Mouse (Mus musculus): ENCODE measurements around the gene Casz1. TPM values are rescaled to one million over a fixed set of nuclear protein-coding genes. Genes with fewer than 3 reads are reported as not detected.

Gene Casz1
- polyA plus RNA-seq, 1 experiment from 2014 or later, result 3.6 TPM

DNA sequence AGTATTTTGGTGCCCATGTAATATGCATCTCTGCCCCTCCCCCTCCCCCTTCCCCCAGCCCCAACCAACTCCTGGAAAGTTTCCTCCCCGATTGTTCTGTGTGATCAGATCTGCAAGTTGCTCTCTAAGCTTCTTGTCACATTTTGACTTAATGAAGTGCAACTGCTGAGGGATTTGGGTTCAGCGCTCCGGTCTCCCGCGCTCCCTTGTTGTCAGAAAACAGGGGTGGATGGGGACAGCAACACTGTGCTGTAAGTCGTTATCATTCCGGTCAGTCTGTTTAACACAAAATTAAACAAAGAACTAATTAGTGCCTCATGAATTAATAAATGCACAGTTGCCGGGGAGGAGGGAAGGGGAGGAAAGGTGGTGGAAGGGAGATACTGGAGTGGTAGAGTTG is 84.0 kb downstream of the Casz1 start:
- H3K4me3 ChIP-seq (ENCODE audit: low read depth, low read length), result no peak overlapping the region
- H3K9ac ChIP-seq (ENCODE audit: low read length), result no peak overlapping the region
- no peak for ATAC-seq (replicated peaks; ENCODE audit: low FRiP score)
- no peaks in the 10 kb centered on the region for H3K9me3 ChIP-seq (ENCODE audit: control insufficient read depth, low read length)
- H3K4me2 ChIP-seq (ENCODE audit: low read depth, low read length, severe bottlenecking), result no peak overlapping the region
- H3K4me1 ChIP-seq (replicated peaks; ENCODE audit: control insufficient read depth, insufficient read depth, low read length), result peaks cover 41% of the 10 kb centered on the region
- H3K36me3 ChIP-seq (ENCODE audit: control insufficient read depth, insufficient read depth, low read length), result no peaks in the 10 kb centered on the region
- DNase-seq (ENCODE audit: low spot score), result no peak
- peaks cover 11% of the 10 kb centered on the region for H3K27me3 ChIP-seq (ENCODE audit: control insufficient read depth, insufficient read depth, low read length)
- H3K27ac ChIP-seq (ENCODE audit: low read depth, low read length), result no peak overlapping the region
- WGBS, result 24% methylated on average over 8 of the region's 8 CpGs

DNA sequence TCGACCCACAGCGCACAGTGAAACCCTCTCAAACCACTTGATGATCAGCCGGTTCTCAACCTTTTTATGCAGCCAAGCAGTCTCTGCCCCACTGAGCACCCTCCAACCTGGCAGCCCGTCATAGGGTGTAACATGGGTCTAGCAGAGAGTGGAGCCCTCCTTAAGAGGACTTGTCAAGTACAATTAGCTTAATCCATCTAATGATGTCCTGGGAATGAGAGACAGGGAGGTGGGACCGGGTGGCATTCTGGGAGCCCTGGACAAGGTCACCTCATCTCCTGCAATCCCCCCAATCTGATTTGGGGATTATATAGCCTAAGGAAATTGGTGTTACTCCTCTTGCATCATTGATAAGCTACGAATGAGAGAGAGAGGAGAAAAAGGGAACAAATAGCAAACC is 84.8 kb downstream of the Casz1 start:
- Histone ChIP-seq H3K4me1 (replicated peaks; ENCODE audit: control insufficient read depth, insufficient read depth, low read length) (peaks cover 44% of the 10 kb centered on the region), H3K9me3 (ENCODE audit: control insufficient read depth, low read length) (no peaks in the 10 kb centered on the region), H3K4me3 (ENCODE audit: low read depth, low read length) (no peak overlapping the region), H3K27me3 (ENCODE audit: control insufficient read depth, insufficient read depth, low read length) (peaks cover 11% of the 10 kb centered on the region), H3K27ac (ENCODE audit: low read depth, low read length) (no peak overlapping the region), H3K36me3 (ENCODE audit: control insufficient read depth, insufficient read depth, low read length) (no peaks in the 10 kb centered on the region), H3K9ac (ENCODE audit: low read length) (no peak overlapping the region), H3K4me2 (ENCODE audit: low read depth, low read length, severe bottlenecking) (no peak overlapping the region)
- ATAC-seq (replicated peaks; ENCODE audit: low FRiP score) (no peak), DNase-seq (ENCODE audit: low spot score) (no peak)
- 61% methylated on average over 6 of the region's 6 CpGs for WGBS

DNA sequence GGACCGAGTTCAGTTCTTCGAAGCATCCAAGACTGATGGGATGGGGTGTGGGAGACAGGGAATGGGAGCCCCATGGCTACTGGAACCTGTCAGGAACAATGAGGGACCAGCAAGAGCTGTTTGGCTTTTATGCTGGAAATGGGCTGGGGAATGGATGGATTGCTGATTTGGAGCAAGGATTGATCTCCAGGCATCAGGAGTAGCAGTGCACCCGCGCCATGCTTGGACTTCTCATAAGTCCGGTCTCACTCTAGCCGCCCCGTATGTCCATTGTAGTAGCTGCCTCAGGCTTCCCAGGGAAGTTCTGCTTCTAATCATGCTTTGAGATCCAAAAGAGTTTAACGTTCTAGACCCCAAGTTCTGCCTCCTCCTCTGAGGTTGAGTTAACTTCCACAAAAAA is 86.2 kb downstream of the Casz1 start:
- Histone ChIP-seq H3K4me2 (ENCODE audit: low read depth, low read length, severe bottlenecking) (peak overlapping the region; percentile 65), H3K9ac (ENCODE audit: low read length) (no peak overlapping the region; the same call in 1 of the 2 replicates), H3K36me3 (ENCODE audit: control insufficient read depth, insufficient read depth, low read length) (no peaks in the 10 kb centered on the region), H3K27ac (ENCODE audit: low read depth, low read length) (peak overlapping the region; percentile 84), H3K4me3 (ENCODE audit: low read depth, low read length) (no peak overlapping the region; the same call in 1 of the 2 replicates), H3K27me3 (ENCODE audit: control insufficient read depth, insufficient read depth, low read length) (peaks cover 11% of the 10 kb centered on the region), H3K4me1 (replicated peaks; ENCODE audit: control insufficient read depth, insufficient read depth, low read length) (peaks cover 43% of the 10 kb centered on the region), H3K9me3 (ENCODE audit: control insufficient read depth, low read length) (no peaks in the 10 kb centered on the region)
- ATAC-seq (replicated peaks; ENCODE audit: low FRiP score) (no peak), DNase-seq (ENCODE audit: low spot score) (no peak)
- WGBS, result 55% methylated on average over 8 of the region's 8 CpGs

DNA sequence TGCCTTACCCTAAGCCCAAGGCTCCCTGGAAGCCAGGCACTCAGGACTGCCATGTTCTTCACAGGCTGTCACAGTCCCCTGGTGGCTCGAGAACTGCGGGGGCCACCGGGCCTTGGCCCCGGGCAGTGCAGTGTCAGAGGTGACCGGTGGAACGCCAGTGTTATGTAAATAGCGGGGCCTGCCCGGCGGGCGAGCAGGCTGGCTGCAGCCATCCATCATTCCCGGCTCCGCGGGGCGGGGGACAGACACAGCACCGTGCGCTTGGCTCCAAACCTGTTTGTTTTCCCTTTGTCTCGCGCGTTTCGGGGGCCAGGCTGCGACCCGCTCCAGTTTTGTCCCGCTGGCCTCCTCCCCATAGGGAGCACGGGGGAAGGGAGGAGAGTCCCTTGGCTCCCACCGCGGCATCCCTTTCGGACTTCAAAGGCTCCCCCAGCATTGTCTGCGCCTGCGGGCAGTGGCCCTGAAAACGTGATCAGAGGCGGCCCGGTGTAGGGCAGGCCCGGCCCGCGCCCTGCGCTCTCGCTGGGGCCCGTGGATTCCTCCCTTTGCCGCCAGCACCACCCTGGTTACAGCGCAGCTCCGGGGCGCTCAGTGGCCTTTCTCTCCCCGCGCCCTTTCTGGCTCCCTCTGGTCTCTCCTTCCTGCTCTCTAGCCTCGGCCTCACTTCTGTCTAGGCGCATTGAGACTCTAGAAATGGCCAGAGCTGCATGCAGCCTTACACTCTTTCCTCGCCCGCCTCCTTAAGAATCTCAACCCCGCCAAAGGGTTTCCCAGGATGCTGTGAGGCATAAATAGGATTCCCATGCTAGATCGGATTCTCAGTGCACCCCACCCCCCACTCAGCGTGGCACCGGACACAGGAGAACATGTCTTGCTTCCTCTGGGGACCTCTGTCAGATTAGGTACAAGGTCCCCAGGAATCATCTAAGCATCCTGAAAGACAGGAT is 86.9 kb downstream of the Casz1 start:
- ATAC-seq (replicated peaks; ENCODE audit: low FRiP score) (peak; percentile 85), DNase-seq (ENCODE audit: low spot score) (peak; percentile 87)
- no peaks in the 10 kb centered on the region for H3K9me3 ChIP-seq (ENCODE audit: control insufficient read depth, low read length)
- peak overlapping the region; percentile 84 for H3K27ac ChIP-seq (ENCODE audit: low read depth, low read length)
- no peaks in the 10 kb centered on the region for H3K36me3 ChIP-seq (ENCODE audit: control insufficient read depth, insufficient read depth, low read length)
- H3K9ac ChIP-seq (ENCODE audit: low read length), result peak overlapping the region; percentile 65
- peaks cover 11% of the 10 kb centered on the region for H3K27me3 ChIP-seq (ENCODE audit: control insufficient read depth, insufficient read depth, low read length)
- 1% methylated on average over 52 of the region's 52 CpGs for WGBS
- peak overlapping the region; percentile 26 for H3K4me3 ChIP-seq (ENCODE audit: low read depth, low read length)
- peaks cover 39% of the 10 kb centered on the region for H3K4me1 ChIP-seq (replicated peaks; ENCODE audit: control insufficient read depth, insufficient read depth, low read length)
- H3K4me2 ChIP-seq (ENCODE audit: low read depth, low read length, severe bottlenecking), result peak overlapping the region; percentile 65

DNA sequence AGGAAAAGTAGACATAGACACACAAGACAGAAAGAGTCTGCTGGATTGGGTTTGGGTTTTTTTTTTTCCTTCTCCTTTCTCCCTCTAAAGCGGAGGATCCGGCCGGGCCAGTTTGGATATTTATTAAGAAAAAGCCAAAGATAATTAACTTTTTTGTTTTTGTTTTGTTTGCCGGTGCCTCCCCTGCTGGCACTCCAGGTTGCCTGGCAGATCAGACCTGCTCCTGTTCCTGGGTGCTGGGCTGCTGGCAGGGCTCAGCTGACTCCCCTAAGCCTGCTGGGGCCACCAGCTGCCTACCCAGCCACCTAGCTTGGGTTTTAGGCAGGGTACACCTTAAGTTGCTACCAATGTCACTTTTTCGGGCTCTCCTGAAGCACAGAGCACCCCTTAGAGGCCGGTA is 91.9 kb downstream of the Casz1 start:
- Histone ChIP-seq H3K4me2 (ENCODE audit: low read depth, low read length, severe bottlenecking) (no peak overlapping the region), H3K9me3 (ENCODE audit: control insufficient read depth, low read length) (no peaks in the 10 kb centered on the region), H3K27ac (ENCODE audit: low read depth, low read length) (no peak overlapping the region), H3K36me3 (ENCODE audit: control insufficient read depth, insufficient read depth, low read length) (no peaks in the 10 kb centered on the region), H3K9ac (ENCODE audit: low read length) (no peak overlapping the region), H3K4me3 (ENCODE audit: low read depth, low read length) (no peak overlapping the region), H3K27me3 (ENCODE audit: control insufficient read depth, insufficient read depth, low read length) (peaks cover 20% of the 10 kb centered on the region), H3K4me1 (replicated peaks; ENCODE audit: control insufficient read depth, insufficient read depth, low read length) (peaks cover 13% of the 10 kb centered on the region; the same call in 1 of the 2 replicates)
- DNase-seq (ENCODE audit: low spot score) (no peak), ATAC-seq (replicated peaks; ENCODE audit: low FRiP score) (no peak)
- 57% methylated on average over 6 of the region's 6 CpGs for WGBS

DNA sequence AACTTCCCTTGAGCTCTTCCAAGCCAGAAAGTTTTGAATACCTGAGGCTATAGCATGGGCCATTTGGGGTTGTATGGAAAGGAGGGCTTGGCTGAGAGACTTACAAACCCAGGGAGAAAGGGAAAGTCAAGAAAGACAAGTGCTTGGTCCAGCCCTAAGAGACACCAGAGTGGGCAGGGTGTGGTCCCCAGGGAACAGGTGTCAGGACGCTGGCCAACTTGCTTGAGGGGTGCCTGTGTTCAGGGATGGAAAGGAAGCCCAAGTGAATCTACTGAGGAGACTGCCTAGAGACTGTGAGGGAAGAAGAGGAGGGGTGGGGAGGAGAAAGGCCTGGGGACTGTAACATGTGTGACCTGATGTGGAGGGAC is 95.7 kb downstream of the Casz1 start:
- Histone ChIP-seq H3K9ac (ENCODE audit: low read length) (peak overlapping the region; percentile 57), H3K9me3 (ENCODE audit: control insufficient read depth, low read length) (no peaks in the 10 kb centered on the region), H3K4me2 (ENCODE audit: low read depth, low read length, severe bottlenecking) (peak overlapping the region; percentile 100), H3K27ac (ENCODE audit: low read depth, low read length) (no peak overlapping the region), H3K4me1 (replicated peaks; ENCODE audit: control insufficient read depth, insufficient read depth, low read length) (peaks cover 2% of the 10 kb centered on the region; the same call in 1 of the 2 replicates), H3K27me3 (ENCODE audit: control insufficient read depth, insufficient read depth, low read length) (peaks cover 21% of the 10 kb centered on the region), H3K4me3 (ENCODE audit: low read depth, low read length) (peak overlapping the region; percentile 59), H3K36me3 (ENCODE audit: control insufficient read depth, insufficient read depth, low read length) (no peaks in the 10 kb centered on the region)
- peak; percentile 31 for ATAC-seq (replicated peaks; ENCODE audit: low FRiP score)
- WGBS, result 40% methylated on average over 1 of the region's 1 CpGs
- no peak for DNase-seq (ENCODE audit: low spot score)

DNA sequence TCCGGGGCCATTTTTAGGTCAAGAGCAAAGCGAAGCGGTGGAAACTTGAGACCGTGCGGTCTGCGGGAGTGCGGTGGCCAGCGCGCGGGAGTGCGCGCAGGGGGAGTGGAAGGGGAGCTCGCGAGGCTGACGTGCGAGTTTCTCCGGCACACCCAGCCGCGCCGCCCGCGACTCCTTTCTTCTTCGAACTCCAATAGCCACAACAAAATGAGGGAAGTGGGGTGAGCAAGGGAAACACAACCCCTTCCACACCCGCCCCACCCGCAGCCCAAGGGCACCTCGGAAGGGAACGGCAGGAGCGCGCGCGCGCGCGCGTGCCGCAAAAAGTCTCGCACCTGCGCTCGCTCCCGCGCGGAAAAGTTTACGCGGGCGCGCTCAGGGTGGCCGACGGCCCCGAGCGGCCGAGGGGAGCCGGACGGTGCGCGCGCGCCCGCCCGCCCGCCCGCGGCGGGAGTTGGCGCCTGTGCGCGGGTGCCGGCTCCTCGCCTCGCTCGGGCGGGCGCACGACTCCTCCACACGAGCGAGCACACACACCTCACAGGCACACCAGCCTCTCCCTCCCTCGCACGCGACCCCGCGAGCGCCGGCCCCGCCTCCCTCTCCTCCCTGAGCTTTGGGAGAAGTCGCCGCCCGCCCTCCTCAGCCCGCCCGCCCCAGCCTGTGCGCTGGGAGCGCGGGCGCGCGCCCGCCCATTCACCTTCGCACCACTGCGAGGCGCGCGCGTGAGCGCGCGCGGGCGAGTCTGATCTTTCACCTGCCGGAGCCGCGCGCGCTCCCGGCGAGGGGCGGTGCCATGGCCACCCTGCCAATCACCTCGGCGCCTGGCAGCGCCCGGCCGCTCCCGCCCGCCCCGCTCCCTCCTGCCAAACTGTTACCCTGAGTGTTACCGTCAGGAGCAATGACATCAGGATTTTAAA is 96.3 kb downstream of the Casz1 start:
- ATAC-seq (replicated peaks; ENCODE audit: low FRiP score), result peak; percentile 87
- H3K4me1 ChIP-seq (replicated peaks; ENCODE audit: control insufficient read depth, insufficient read depth, low read length), result peaks cover 2% of the 10 kb centered on the region; the same call in 1 of the 2 replicates
- H3K27ac ChIP-seq (ENCODE audit: low read depth, low read length), result no peak overlapping the region; the same call in 1 of the 2 replicates
- no peaks in the 10 kb centered on the region for H3K9me3 ChIP-seq (ENCODE audit: control insufficient read depth, low read length)
- WGBS, result under 1% methylated on average over 100 of the region's 123 CpGs
- peak overlapping the region; percentile 100 for H3K4me2 ChIP-seq (ENCODE audit: low read depth, low read length, severe bottlenecking)
- peaks cover 21% of the 10 kb centered on the region for H3K27me3 ChIP-seq (ENCODE audit: control insufficient read depth, insufficient read depth, low read length)
- DNase-seq (ENCODE audit: low spot score), result peak; percentile 95
- H3K4me3 ChIP-seq (ENCODE audit: low read depth, low read length), result peak overlapping the region; percentile 59
- peak overlapping the region; percentile 57 for H3K9ac ChIP-seq (ENCODE audit: low read length)
- no peaks in the 10 kb centered on the region for H3K36me3 ChIP-seq (ENCODE audit: control insufficient read depth, insufficient read depth, low read length)

DNA sequence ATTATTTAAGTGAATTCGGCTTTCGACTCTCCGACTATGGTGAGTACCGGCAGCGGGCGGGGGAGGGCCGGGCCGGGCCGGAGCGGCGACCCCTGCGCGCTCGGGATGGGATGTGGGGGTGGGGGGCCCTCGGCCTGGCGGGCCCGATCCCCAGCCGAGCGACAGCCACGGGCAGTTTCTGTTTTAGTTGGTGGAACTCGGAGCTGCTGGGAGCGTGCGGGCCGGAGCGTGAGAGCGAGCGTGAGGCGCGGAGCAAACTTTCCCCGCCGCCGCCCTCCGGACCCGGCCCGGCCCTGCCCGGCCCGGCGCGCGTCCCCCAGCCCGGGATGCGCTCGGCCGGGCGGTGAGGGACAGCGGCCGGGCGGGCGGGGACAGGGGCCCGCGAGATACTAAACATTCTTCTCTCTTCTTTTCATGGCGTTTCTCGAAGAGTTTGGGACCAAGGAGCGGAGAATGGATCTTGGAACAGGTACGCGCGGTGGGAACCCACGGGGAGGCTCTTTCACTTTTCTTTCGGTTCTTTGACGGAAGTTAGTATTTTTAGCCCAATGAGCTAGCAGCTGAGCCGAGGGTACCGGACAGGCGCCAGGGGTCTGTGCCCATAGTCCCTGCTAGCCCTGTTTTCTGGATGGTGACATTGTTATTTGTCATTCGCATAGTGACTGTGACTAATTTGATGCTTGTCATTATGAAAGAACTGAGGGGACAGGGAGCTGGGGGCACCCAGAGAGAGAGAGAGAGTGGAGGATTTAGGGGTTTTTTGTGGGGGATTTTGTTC is 97.2 kb downstream of the Casz1 start:
- H3K4me2 ChIP-seq (ENCODE audit: low read depth, low read length, severe bottlenecking), result peak overlapping the region; percentile 100
- peak overlapping the region; percentile 59 for H3K4me3 ChIP-seq (ENCODE audit: low read depth, low read length)
- H3K27me3 ChIP-seq (ENCODE audit: control insufficient read depth, insufficient read depth, low read length), result peaks cover 19% of the 10 kb centered on the region
- H3K9ac ChIP-seq (ENCODE audit: low read length), result peak overlapping the region; percentile 58
- H3K36me3 ChIP-seq (ENCODE audit: control insufficient read depth, insufficient read depth, low read length), result no peaks in the 10 kb centered on the region
- DNase-seq (ENCODE audit: low spot score), result peak; percentile 74
- no peak overlapping the region for H3K27ac ChIP-seq (ENCODE audit: low read depth, low read length)
- peak; percentile 26 for ATAC-seq (replicated peaks; ENCODE audit: low FRiP score)
- H3K4me1 ChIP-seq (replicated peaks; ENCODE audit: control insufficient read depth, insufficient read depth, low read length), result peaks cover 2% of the 10 kb centered on the region; the same call in 1 of the 2 replicates
- WGBS, result under 1% methylated on average over 63 of the region's 64 CpGs
- H3K9me3 ChIP-seq (ENCODE audit: control insufficient read depth, low read length), result no peaks in the 10 kb centered on the region

Data from forebrain, embryonic 11.5 days (tissue).